Mouse (Mus musculus): ENCODE data around the gene Tanc2. TPM values are rescaled to one million over a fixed set of nuclear protein-coding genes. Genes with fewer than 3 reads are reported as not detected.

Tanc2 gene
- polyA plus RNA-seq, 1 experiment: 6.2 TPM

GRCm38 (mm10) chr11:105978232-105978631, 388.4 kb downstream of the Tanc2 start:
- Histone ChIP-seq H3K4me1 (ENCODE audit: control insufficient read depth, insufficient read depth, low read length) (no peaks in the 10 kb centered on the region), H3K36me3 (ENCODE audit: control insufficient read depth, insufficient read depth, low read length) (no peaks in the 10 kb centered on the region), H3K4me3 (ENCODE audit: control insufficient read depth, low read depth, low read length) (no peak overlapping the region; the same call in 1 of the 2 replicates), H3K27me3 (ENCODE audit: control insufficient read depth, insufficient read depth, low read length) (no peaks in the 10 kb centered on the region), H3K27ac (ENCODE audit: control insufficient read depth, insufficient read depth, low read depth, low read length) (no peak overlapping the region)
- TF ChIP-seq POLR2A (IDR thresholded peaks at IDR 0.05; ENCODE audit: control insufficient read depth, low read depth, low read length) (no peak), CTCF (IDR thresholded peaks at IDR 0.05; ENCODE audit: control insufficient read depth, insufficient read depth, insufficient replicate concordance, low read depth, low read length) (no peak)

GRCm38 (mm10) chr11:105978634-105979033, 388.8 kb downstream of the Tanc2 start:
- Histone ChIP-seq H3K36me3 (ENCODE audit: control insufficient read depth, insufficient read depth, low read length) (no peaks in the 10 kb centered on the region), H3K27me3 (ENCODE audit: control insufficient read depth, insufficient read depth, low read length) (no peaks in the 10 kb centered on the region), H3K4me3 (ENCODE audit: control insufficient read depth, low read depth, low read length) (no peak overlapping the region), H3K27ac (ENCODE audit: control insufficient read depth, insufficient read depth, low read depth, low read length) (no peak overlapping the region), H3K4me1 (ENCODE audit: control insufficient read depth, insufficient read depth, low read length) (no peaks in the 10 kb centered on the region)
- TF ChIP-seq POLR2A (IDR thresholded peaks at IDR 0.05; ENCODE audit: control insufficient read depth, low read depth, low read length): no peak
- no peak for TF ChIP-seq CTCF (IDR thresholded peaks at IDR 0.05; ENCODE audit: control insufficient read depth, insufficient read depth, insufficient replicate concordance, low read depth, low read length)

Other genes with a start within 250 kb of the Tanc2 start
- gene March10, start 133.3 kb upstream of the Tanc2 start, polyA plus RNA-seq (2012; rRNA removed): 471 and 483 TPM in 2 replicates